Mouse (Mus musculus) embryo, embryonic 10.5 days (tissue): ENCODE measurements at regions not wholly inside any gene's neighbourhood (a gene's known extent, or its start where the extent isn't known, plus 50 kb on each side); places are given as distances from the start of the nearest gene placed in this dataset.

Experiments
- DNase-seq: peaks from one replicate; pipeline ENCODE4 v3.0.0-alpha.2; 2015; ENCODE audit warnings: low spot score

- peak; percentile 21 for DNase-seq
Observed at GRCm38 (mm10) chr19:26475754-26476153, 129.1 kb upstream of the Smarca2 start.

GRCm38 (mm10) chr19:26478055-26478737 is 126.7 kb upstream of the Smarca2 start:
- DNase-seq, result peak; percentile 45

GRCm38 (mm10) chr19:26484322-26484721 is 120.5 kb upstream of the Smarca2 start:
- no peak for DNase-seq

- no peak for DNase-seq
Observed at GRCm38 (mm10) chr19:26492806-26493205, 112.0 kb upstream of the Smarca2 start.

- DNase-seq, result no peak
Observed at GRCm38 (mm10) chr19:26501064-26501463, 103.8 kb upstream of the Smarca2 start.

GRCm38 (mm10) chr19:26504027-26504426 is 100.8 kb upstream of the Smarca2 start:
- DNase-seq, result no peak

- DNase-seq, result no peak
Observed at GRCm38 (mm10) chr19:26506802-26507201, 98.0 kb upstream of the Smarca2 start.

GRCm38 (mm10) chr19:26507986-26508385 is 96.9 kb upstream of the Smarca2 start:
- DNase-seq, result no peak

- no peak for DNase-seq
Observed at GRCm38 (mm10) chr19:26508616-26509015, 96.2 kb upstream of the Smarca2 start.

- DNase-seq, result no peak
Observed at GRCm38 (mm10) chr19:26509240-26509639, 95.6 kb upstream of the Smarca2 start.

GRCm38 (mm10) chr19:26510185-26510584 is 94.7 kb upstream of the Smarca2 start:
- DNase-seq, result no peak

GRCm38 (mm10) chr19:26510887-26511286 is 94.0 kb upstream of the Smarca2 start:
- DNase-seq, result no peak

- DNase-seq, result no peak
Observed at GRCm38 (mm10) chr19:26511756-26512155, 93.1 kb upstream of the Smarca2 start.

GRCm38 (mm10) chr19:26524583-26524982 is 80.3 kb upstream of the Smarca2 start:
- no peak for DNase-seq

- DNase-seq, result no peak
Observed at GRCm38 (mm10) chr19:26531390-26531789, 73.5 kb upstream of the Smarca2 start.

- no peak for DNase-seq
Observed at GRCm38 (mm10) chr19:26532509-26532908, 72.3 kb upstream of the Smarca2 start.

- peak; percentile 38 for DNase-seq
Observed at GRCm38 (mm10) chr19:26545671-26546070, 59.2 kb upstream of the Smarca2 start.

- peak; percentile 14 for DNase-seq
Observed at GRCm38 (mm10) chr19:26547522-26547921, 57.3 kb upstream of the Smarca2 start.

GRCm38 (mm10) chr19:26548562-26549270 is 56.1 kb upstream of the Smarca2 start:
- no peak for DNase-seq

- no peak for DNase-seq
Observed at GRCm38 (mm10) chr19:26550299-26550698, 54.6 kb upstream of the Smarca2 start.
